Mouse (Mus musculus) MN1 (cell line): ENCODE measurements at regions not wholly inside any gene's neighbourhood (a gene's known extent, or its start where the extent isn't known, plus 50 kb on each side); places are given as distances from the start of the nearest gene placed in this dataset.

Source experiments
- DNase-seq: peaks from one replicate; pipeline ENCODE4 v3.0.0-alpha.2; 2016; ENCODE audit warnings: low spot score

GRCm38 (mm10) chr17:45341573-45341972 is 92.0 kb downstream of the Cdc5l start:
- DNase-seq: no peak

GRCm38 (mm10) chr17:45340851-45341250 is 92.7 kb downstream of the Cdc5l start:
- DNase-seq: no peak

- DNase-seq: no peak
Observed at GRCm38 (mm10) chr17:45339226-45339625, 94.3 kb downstream of the Cdc5l start.

- peak; percentile 30 for DNase-seq
Observed at GRCm38 (mm10) chr17:45338086-45338485, 95.5 kb downstream of the Cdc5l start.

- DNase-seq: no peak
Observed at GRCm38 (mm10) chr17:45335586-45336151, 97.9 kb downstream of the Cdc5l start.

- DNase-seq: no peak
Observed at GRCm38 (mm10) chr17:45334732-45335381, 98.7 kb downstream of the Cdc5l start.

- DNase-seq: no peak
Observed at GRCm38 (mm10) chr17:45332321-45332720, 101.2 kb downstream of the Cdc5l start.

- no peak for DNase-seq
Observed at GRCm38 (mm10) chr17:45329241-45329640, 104.3 kb downstream of the Cdc5l start.

GRCm38 (mm10) chr17:45326726-45327125 is 106.8 kb downstream of the Cdc5l start:
- no peak for DNase-seq

GRCm38 (mm10) chr17:45326173-45326572 is 107.4 kb downstream of the Cdc5l start:
- no peak for DNase-seq

- DNase-seq: no peak
Observed at GRCm38 (mm10) chr17:45322842-45323241, 110.7 kb downstream of the Cdc5l start.

GRCm38 (mm10) chr17:45320074-45320473 is 113.5 kb downstream of the Cdc5l start:
- DNase-seq: no peak

- no peak for DNase-seq
Observed at GRCm38 (mm10) chr17:45318211-45319076, 115.1 kb downstream of the Cdc5l start.

GRCm38 (mm10) chr17:45312510-45313266 is 120.8 kb downstream of the Cdc5l start:
- no peak for DNase-seq

GRCm38 (mm10) chr17:45306506-45306905 is 127.0 kb downstream of the Cdc5l start:
- no peak for DNase-seq

GRCm38 (mm10) chr17:45303183-45303582 is 130.4 kb downstream of the Cdc5l start:
- DNase-seq: no peak

- no peak for DNase-seq
Observed at GRCm38 (mm10) chr17:45298355-45298754, 135.2 kb downstream of the Cdc5l start.

- no peak for DNase-seq
Observed at GRCm38 (mm10) chr17:45297860-45298259, 135.7 kb downstream of the Cdc5l start.

GRCm38 (mm10) chr17:45296363-45296762 is 137.2 kb downstream of the Cdc5l start:
- DNase-seq: no peak

- DNase-seq: no peak
Observed at GRCm38 (mm10) chr17:45294886-45295285, 138.7 kb downstream of the Cdc5l start.

GRCm38 (mm10) chr17:45294256-45294865 is 139.2 kb downstream of the Cdc5l start:
- DNase-seq: no peak

GRCm38 (mm10) chr17:45292883-45293282 is 140.7 kb downstream of the Cdc5l start:
- no peak for DNase-seq
